Mouse (Mus musculus) G1E (cell line): ENCODE data around the gene Aldh2. TPM values are rescaled to one million over a fixed set of nuclear protein-coding genes. Genes with fewer than 3 reads are reported as not detected.
"Not testable (repeated sequence)": the region's sequence is repeated elsewhere in the genome, so short reads cannot be mapped to it uniquely, and the experiment has no call there.

ENCODE experiments used
- ATAC-seq: 2 replicates; pipeline ENCODE4 v1.8.0; 2016; ENCODE audit warnings: mild to moderate bottlenecking; ENCODE audit not compliant: insufficient number of reproducible peaks, poor library complexity, low FRiP score, severe bottlenecking; ENCODE audit errors: extremely low read depth
- DNase-seq: peaks from one replicate; pipeline ENCODE4 v3.0.0; 2012; ENCODE audit warnings: low spot score
- H3K27me3 ChIP-seq: 2 replicates; pipeline ENCODE4 v1.6.1; 2012; ENCODE audit warnings: mild to moderate bottlenecking, low read length, inconsistent platforms; ENCODE audit not compliant: insufficient read depth
- H3K36me3 ChIP-seq: replicated peaks from 2 replicates; pipeline ENCODE3; 2012; ENCODE audit warnings: mild to moderate bottlenecking, inconsistent platforms
- H3K4me1 ChIP-seq: 2 replicates; pipeline ENCODE4 v1.6.1; 2012; ENCODE audit warnings: low read depth, low read length, inconsistent platforms, mixed read lengths; ENCODE audit not compliant: insufficient read depth
- H3K4me3 ChIP-seq: 2 replicates; pipeline ENCODE4 v1.5.1; 2012; ENCODE audit warnings: low read depth, mild to moderate bottlenecking, inconsistent platforms, low read length, moderate library complexity, mixed read lengths
- H3K9me3 ChIP-seq: replicated peaks from 2 replicates; pipeline ENCODE4 v1.6.1; 2012; ENCODE audit warnings: inconsistent platforms
- CTCF ChIP-seq: IDR thresholded peaks from 2 replicates; pipeline ENCODE4 v1.5.1; 2012; ENCODE audit warnings: low read depth, low read length, inconsistent platforms, mixed read lengths
- GATA1 ChIP-seq: IDR thresholded peaks from 2 replicates; pipeline ENCODE4 v1.6.1; 2012; ENCODE audit warnings: borderline replicate concordance, low read length, inconsistent platforms, mixed read lengths
- GATA2 ChIP-seq: IDR thresholded peaks from 2 replicates; pipeline ENCODE4 v1.6.1; 2012; ENCODE audit warnings: low read depth, low read length, inconsistent platforms, borderline replicate concordance
- POLR2AphosphoS5 ChIP-seq: IDR thresholded peaks from 2 replicates; pipeline ENCODE4 v1.6.1; 2012; ENCODE audit warnings: low read depth, low read length, inconsistent platforms; ENCODE audit not compliant: insufficient replicate concordance
- TAL1 ChIP-seq: conservative IDR thresholded peaks from 2 replicates; pipeline ENCODE4 v1.6.1; 2012; ENCODE audit warnings: low read depth, low read length, inconsistent platforms, mixed read lengths
- polyA plus RNA-seq: library from polyadenylated mRNA; stranded (reverse); fragments of >175 nt; gene quantifications from 2 replicates; pipeline ENCODE4 v1.2.3, GENCODE M21; 2012
- total RNA-seq, 2 experiments: library from RNA; stranded (forward) in 1 of 2; stranded (reverse) in 1 of 2; fragments of 200-1000 nt in 1 of 2; fragments of >200 nt in 1 of 2; fragmentation: Nextera tagmentation in 1 of 2; gene quantifications; 2 replicates each; pipeline ENCODE4 v1.2.3; 2014 to 2017

Aldh2 gene
- total RNA-seq (2014; fragmentation: Nextera tagmentation) (38.7 and 45.7 TPM in 2 replicates), total RNA-seq (2017) (82.9 and 117 TPM in 2 replicates), polyA plus RNA-seq (122 and 123 TPM in 2 replicates)

DNA sequence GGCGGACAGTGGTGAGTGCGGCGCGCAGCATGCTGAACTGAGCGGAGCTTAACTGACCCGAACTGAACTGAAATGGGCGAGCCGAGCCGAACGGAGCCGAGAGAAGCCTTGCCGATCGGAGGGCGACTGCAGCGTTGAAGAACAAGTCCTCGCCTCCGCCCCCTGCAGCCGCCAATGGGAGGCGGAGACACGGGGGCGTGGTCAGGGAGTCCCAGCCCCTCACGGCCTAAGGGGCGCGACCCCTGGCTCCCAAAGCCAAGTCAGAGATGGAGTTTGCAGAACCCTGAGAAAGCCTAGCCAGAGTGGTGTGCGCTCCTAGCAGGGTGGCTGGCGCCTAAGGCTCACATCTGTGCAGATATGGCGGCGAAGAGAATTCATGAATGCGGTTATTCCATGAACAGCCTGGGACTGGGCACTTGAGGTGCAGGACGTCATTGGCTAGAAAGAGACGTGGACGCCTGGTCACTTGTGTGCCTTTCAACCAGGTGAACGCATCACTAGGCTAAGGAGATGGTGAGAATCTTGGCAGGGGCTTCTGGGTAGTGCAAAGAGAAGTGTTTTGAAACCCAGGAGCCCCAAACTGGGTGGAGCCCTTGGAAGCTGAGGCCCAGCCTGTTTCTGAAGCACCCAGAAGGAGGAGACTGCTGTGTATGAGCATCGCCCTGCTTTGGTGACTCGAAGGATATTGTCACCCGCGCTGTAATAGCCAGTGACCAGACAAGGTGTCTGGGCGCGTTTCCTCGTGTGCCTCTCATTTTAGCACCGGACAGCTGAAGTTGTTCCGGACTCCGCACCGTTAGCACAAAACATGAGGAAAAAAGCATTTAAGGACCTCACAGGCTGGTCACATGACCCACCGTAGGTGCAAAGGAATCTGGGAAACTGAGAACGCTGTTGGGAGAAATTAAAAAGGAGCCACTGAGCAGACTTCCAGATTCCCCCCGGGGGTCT, at the start of gene Aldh2:
Aldh2 (minus strand) TSS at position 374 of the 951 bp plus-strand sequence.
- peak; percentile 79 for ATAC-seq
- Histone ChIP-seq H3K4me3 (peak within 1 kb of the TSS; percentile 72), H3K27me3 (peaks cover 43% of the 10 kb centered on the region), H3K36me3 (no peaks in the 10 kb centered on the region), H3K9me3 (no peaks in the 10 kb centered on the region), H3K4me1 (peaks cover 50% of the 10 kb centered on the region)
- DNase-seq, result peak; percentile 83
- TF ChIP-seq POLR2AphosphoS5 (no peak), CTCF (no peak), GATA2 (no peak), GATA1 (no peak), TAL1 (no peak)

DNA sequence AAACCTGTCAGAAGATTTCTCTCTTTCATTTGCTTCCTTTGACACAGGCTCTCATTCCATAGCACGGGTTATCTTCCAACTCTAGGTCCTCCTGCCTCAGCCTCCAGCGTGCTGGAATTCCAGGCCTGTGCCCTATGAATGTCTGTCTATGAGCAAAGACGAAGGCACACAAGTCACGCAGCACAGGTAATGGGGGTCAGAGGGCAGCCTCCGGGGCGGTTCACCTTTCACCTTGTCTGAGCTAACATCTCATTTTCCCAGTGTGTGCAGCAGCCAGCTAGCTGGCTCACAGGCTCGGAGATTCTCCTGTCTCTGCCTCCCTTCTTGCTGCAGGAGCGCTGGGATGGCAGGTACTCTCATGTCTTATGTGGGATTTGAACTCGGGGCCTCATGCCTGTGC, 46.0 kb upstream of the Aldh2 start:
- Histone ChIP-seq H3K4me3 (no peak overlapping the region), H3K4me1 (no peaks in the 10 kb centered on the region), H3K36me3 (peaks cover 41% of the 10 kb centered on the region), H3K27me3 (no peaks in the 10 kb centered on the region), H3K9me3 (no peaks in the 10 kb centered on the region)
- no peak for DNase-seq
- TF ChIP-seq GATA1 (no peak), GATA2 (no peak), POLR2AphosphoS5 (no peak), CTCF (no peak), TAL1 (no peak)
- ATAC-seq, result no peak

DNA sequence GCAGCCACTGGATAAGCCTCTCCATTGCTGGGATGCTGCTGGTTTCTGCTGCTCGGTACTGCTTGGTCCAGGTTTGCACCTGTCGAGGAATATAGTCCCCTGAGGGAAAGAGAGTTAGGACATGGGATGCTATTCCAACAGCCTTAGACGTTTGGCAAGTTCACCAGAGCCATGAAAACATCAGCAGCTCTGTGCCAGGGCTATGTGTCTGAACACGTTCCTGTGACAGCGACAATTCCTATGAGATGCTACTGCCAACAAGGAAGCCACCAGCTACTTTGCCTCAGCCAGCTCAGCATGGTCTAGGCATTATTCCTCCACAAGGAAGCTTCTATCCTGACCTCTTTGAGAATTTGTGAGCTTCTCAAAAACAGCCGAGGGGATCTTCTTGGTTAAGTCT, 43.7 kb upstream of the Aldh2 start:
- Histone ChIP-seq H3K4me3 (no peak overlapping the region), H3K27me3 (no peaks in the 10 kb centered on the region)
- ATAC-seq, result no peak

GRCm38 (mm10) chr5:121634668-121635067, 41.0 kb upstream of the Aldh2 start:
- Histone ChIP-seq H3K9me3 (no peaks in the 10 kb centered on the region), H3K36me3 (peaks cover 34% of the 10 kb centered on the region), H3K4me1 (no peaks in the 10 kb centered on the region), H3K4me3 (no peak overlapping the region), H3K27me3 (no peaks in the 10 kb centered on the region)
- TF ChIP-seq POLR2AphosphoS5 (no peak), GATA1 (no peak)
- ATAC-seq (no peak), DNase-seq (no peak)

More for the DNA sequence above, 43.7 kb upstream of the Aldh2 start:
- Histone ChIP-seq H3K4me1 (no peaks in the 10 kb centered on the region), H3K36me3 (peaks cover 31% of the 10 kb centered on the region), H3K9me3 (no peaks in the 10 kb centered on the region)
- no peak for DNase-seq
- no peak for TF ChIP-seq POLR2AphosphoS5
- TF ChIP-seq CTCF, result no peak
- TF ChIP-seq GATA1, result no peak
- no peak for TF ChIP-seq GATA2
- no peak for TF ChIP-seq TAL1

GRCm38 (mm10) chr5:121632804-121633203, 39.2 kb upstream of the Aldh2 start:
- DNase-seq (no peak), ATAC-seq (no peak)
- H3K9me3 ChIP-seq, result no peaks in the 10 kb centered on the region
- H3K27me3 ChIP-seq, result no peaks in the 10 kb centered on the region
- no peak overlapping the region for H3K4me3 ChIP-seq
- H3K4me1 ChIP-seq, result no peaks in the 10 kb centered on the region
- peaks cover 36% of the 10 kb centered on the region for H3K36me3 ChIP-seq
- TF ChIP-seq POLR2AphosphoS5 (no peak), TAL1 (no peak), GATA1 (no peak), GATA2 (no peak), CTCF (no peak)

DNA sequence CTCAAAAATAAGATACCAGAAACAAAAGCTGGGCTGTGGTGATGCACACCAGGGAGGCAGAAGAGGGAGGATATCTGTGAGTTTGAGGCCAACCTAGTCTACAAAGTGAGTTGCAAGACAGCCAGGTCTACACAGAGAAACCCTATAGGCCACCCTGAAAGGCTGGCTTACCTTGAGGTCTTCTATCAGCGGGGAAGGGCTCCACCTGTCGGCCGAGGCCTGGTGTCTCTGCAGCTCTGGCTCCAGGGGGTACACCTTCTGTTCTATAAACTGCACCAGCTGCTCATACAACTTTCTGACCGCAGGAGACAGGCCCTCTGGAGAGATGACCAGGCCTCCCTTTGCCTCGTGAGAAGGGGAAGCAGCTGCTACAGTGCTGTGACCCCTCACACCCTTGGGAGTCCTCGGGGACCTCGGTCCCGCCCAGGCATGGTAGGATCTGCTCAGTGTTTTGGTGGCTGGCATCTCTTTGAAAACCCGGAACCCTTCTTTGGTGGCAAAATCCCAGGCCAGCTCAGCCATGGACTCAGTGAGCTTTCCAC, 37.6 kb upstream of the Aldh2 start:
- not testable (repeated sequence) for H3K4me3 ChIP-seq, ATAC-seq, DNase-seq, H3K27me3 ChIP-seq, H3K4me1 ChIP-seq, H3K9me3 ChIP-seq
- H3K36me3 ChIP-seq, result peaks cover 29% of the 10 kb centered on the region
